Mouse (Mus musculus) adrenal gland (tissue): Measurements from ENCODE around the gene Grxcr1.

Source experiments
- intact Hi-C: fragments of 180-260 bp; cut with DNase I; formaldehyde crosslinking; loops from one replicate; pipeline ENCODE4 v1.15.1; 2025
- long read RNA-seq, 2 experiments: library from polyadenylated mRNA; unstranded; transcript quantifications; one replicate each; pipeline ENCODE4 v2.0.0; 2020; ENCODE audit warnings: borderline replicate concordance in 1 of 2; ENCODE audit not compliant: insufficient replicate concordance in 1 of 2

The Grxcr1 gene
- long read RNA-seq, experiment 1, result 0 reads
- long read RNA-seq, experiment 2, result 0 reads

DNA sequence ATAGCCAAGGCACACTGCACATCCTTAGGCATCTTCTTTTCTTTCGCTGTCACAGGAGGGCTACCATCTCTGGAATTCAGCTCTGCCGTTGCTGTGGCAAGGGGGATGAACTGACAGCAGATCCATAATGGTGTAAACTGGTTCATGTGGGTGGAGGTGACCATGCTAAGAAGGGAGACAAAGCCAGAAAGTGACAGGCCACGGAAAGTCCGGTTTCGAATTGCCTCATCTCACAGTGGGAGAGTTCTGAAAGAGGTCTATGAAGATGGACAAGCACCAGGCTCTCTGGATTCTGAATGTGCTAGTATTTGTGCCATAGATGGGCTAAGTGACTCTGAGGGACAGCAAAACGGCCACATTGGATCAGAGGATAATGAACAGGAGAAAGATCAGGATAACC lies at the start of gene Grxcr1:
Gene Grxcr1, plus strand, starts transcription at position 92 of the 400 bp plus-strand sequence.
- intact Hi-C loops, result no loop called here

DNA sequence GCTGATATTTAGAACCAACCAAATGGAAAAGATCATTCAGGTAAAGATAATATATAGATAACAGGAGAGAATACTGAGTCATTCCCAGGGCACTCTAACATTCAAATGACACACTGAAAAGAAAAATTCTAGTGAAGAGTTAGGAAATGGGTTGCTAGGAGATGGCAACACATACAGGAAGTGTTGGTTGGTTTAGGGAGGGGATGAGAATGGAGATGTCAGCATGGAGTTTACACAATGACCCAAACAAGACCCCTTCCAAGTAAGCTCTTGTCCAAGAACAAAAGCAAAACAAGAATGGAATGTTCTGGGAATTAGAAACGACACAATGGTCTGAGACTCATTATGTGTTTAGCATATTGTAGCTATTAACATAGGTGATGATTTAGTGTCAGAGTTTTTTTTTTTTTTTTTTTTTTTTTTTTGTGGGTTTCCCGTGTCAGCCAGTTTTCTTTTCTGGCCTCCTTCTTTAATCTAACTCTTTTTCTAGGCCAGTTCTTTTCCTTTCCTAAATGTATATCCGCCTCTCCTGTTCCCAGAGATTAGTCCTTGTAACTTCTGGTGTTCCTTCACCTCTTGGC lies 49.6 kb upstream of the Grxcr1 start:
- intact Hi-C loops, result no loop called here

DNA sequence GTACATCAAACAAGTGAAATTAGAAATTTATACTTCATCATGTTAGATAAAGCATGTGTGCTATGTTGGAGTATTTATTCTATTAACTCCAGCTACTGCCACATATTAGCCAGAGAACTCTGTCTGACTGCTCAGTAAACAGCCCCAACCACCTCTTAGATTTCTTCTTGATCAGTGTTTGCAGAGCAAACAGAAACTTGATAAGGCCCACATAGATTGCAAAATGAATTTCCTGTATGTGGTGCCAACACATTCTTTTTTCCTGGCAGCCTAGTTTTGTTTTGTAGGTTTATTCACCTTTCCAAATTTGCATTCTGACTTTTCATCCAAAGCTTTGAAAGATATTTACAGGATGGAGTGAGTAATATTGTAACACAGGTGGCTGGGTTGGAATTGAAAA lies 41.2 kb upstream of the Grxcr1 start:
- intact Hi-C loops, result no loop called here

DNA sequence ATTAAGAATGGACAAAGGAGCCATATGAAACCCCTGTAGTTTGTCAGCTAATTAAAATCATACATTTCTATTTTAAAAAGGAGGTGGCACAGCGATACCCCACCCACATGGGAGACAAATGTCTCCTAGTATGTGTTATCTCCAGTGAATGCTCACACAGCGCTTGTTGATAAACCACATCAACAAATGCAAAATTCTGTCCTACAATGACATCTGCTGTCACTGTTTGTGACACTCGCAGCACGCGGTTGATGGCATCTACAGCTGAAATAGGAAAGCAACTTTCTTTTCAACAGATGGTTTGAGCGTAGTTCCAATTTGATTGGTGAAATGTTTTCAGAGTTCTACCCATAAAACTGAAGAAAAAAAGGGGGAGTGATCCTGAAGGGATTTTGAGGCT lies 29.0 kb upstream of the Grxcr1 start:
- intact Hi-C loops, result no loop called here

DNA sequence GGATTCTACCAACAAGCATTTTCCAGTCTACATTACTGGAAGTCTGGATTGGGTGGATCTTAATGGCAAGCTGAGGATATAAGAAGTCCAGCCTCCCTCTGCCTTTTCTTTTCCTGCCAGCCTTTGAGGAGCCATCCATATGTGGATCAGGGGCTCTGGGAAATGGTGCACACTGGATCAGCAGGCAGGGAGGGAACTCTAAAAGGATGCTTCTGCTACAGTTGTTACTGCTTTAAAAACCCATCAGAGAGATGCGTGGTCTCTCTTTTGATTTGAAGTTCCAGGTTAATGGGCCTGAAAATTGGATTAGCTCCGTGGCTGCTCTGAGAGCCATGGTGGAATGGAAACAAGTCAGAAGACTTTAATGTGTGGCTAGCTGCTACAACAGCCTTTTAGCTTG lies 27.7 kb upstream of the Grxcr1 start:
- intact Hi-C loops, result no loop called here

DNA sequence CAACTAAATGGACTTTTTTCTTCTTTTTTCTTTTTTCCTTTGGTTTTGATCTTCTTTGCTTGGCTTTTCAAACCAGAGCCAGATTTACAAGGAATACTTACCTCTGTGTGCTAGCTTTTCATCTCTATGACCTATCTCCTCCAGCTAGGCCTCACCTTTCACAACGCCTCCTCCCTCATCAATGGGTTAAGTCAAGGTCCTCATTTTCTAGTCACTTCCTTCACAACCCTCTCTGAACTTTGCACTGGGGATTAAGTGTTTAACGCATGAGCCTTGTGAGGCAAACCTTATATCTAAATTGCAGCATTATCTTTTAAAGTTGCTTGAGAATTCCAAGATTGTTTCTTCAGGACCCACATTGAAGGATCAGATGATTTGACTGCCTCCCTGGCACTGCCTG lies 27.2 kb upstream of the Grxcr1 start:
- intact Hi-C loops, result no loop called here

DNA sequence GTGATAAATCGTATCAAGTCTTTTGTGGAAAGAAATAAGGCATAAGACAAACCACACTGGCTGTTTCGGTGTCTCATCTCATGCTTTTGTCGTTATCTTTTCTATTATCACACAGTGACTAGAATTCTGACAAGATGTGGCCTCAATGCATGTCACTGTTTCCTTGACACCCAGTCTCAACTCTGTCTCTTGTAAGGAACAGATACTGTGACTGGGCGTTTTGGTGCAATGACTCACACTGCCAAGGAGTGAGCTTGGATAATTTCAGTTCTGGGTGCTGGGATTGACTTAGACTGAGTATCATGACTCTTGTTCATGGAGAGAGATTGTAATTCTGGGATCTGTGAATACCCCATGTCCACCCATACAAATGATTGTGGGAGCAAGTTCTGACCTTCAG lies 24.6 kb upstream of the Grxcr1 start:
- intact Hi-C loops, result no loop called here

DNA sequence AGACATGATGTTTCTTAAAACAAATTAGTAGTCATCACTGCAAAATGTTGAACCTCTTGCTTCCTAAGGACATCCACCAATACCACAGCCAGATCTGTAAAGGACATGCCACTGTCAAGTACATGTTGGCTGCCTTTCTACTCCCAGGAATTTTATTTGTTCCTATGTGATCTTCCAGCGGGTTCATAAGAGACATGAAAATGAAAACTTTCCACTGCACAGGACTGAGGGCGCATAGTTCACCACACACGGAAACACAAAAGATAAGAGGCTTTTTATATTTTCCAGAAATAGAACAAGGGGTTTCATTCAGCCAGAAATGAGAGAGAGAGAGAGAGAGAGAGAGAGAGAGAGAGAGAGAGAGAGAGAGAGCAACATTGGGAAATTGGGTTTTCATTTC lies 20.1 kb upstream of the Grxcr1 start:
- intact Hi-C loops, result loop anchor here (10.0 kb wide), 2 partner anchors 167 to 477 kb away; partner anchors contain the start of gene Atp8a1

DNA sequence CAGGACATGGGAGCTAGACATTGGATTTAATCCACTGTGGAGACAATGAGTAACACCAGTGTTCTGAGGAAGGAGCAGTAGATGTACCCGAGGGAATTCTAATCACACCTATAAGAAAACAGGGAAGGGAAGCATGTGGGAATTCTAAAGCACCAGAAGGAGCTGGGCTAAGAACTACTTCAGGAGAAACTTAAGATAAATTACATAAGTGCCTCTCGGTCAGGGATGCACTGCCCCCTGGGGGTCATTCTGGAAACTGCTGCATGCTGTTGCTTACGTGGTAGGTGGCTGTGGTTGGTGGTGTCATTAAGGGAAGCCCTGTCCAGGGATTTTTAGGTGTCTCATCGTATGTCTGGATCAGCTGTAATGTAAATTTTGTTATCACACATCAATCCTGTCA lies 19.0 kb upstream of the Grxcr1 start:
- intact Hi-C loops, result loop anchor here (1.0 to 10.0 kb wide), 3 partner anchors 168 to 478 kb away; partner anchors contain the start of gene Atp8a1

DNA sequence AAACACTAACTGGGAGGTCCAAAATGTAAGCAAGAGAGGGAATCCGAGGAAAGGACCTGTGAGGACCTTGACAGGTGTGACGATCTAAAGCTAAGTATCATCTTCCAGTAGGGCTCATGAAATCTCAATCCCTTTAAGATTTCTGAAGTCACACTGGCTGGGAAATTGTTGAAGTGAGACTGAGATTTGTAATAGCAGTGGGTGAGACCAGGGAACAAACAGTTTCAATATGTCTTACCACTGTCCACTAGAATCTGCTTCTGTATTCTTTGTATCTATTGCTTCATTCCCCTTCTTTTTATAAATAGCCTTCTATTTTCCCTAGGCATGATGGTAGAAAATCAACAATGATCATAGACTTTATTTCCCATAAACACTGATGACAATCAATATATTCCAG lies 10.8 kb upstream of the Grxcr1 start:
- intact Hi-C loops, result no loop called here

DNA sequence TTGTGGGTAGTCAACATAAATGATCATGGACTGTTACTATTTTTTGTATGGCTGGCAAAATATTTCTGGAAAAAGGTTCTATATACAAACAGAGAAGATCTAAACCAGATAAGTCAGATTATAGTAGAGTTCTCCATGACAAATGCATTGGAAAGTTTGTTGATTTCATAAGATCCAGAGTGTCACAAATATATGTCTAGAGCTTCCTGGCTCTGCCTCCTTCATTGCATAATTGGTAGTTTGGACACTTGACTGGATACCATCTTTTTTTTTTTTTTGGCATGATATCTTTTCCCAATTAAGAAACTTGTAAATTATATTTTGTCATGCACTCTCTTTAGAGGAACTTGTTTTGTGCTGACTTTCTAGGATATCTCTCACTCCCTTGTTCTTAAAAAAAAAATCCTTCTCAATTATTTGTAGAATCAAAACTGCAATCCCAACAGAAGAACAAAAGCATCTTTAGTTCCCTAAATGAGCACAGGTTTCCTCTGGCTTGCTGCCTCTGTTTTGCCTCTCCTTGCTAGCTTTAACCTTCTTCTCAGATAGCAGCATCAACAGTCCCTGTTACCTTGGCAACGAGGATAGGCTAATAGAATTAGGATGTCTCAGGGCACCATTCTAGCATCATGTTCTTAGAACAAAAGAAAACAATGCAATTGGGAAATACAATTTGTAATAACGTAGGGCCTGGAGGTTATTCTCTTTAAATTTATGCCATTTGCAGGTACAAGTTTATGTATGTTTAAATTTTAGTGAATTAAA lies 4.8 kb upstream of the Grxcr1 start:
- intact Hi-C loops, result no loop called here

DNA sequence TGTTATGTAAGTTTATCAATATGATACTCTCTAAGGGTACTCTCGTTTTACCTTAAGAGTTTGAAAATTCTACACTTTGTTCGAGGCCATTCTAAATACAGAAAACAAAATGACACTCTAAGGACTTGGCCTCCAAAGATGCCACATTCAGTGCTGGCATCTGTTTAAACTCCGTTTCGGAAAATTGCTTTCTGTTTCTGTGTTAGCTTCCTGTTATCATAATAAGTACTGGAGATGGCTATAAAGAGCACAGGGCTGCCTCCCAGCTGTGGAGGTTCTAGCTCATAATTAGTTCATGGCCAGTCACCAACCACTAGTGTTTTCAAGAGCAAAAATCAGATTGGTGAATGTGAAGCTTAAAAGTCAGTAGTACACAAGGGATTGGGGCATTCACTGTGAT lies 4.2 kb upstream of the Grxcr1 start:
- intact Hi-C loops, result no loop called here

DNA sequence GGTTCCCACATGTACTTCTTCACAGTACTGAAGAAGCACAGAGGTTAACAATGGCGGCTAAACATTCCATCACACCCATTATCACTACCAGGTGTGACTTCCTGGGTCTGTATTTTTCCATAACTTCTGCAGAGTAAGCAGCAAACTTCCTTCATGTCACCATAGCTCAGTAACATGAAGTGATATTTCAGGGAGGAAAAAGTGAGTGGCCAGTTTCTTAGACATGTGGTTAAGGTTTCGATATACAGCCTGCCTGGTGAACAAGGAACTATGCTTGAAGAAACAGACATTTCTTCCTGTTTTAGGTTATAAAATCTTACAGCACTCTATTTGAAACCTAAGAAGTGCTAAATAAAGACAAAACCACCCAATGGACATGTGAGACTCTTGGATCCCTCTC lies 1.7 kb downstream of the Grxcr1 start:
- intact Hi-C loops, result no loop called here

DNA sequence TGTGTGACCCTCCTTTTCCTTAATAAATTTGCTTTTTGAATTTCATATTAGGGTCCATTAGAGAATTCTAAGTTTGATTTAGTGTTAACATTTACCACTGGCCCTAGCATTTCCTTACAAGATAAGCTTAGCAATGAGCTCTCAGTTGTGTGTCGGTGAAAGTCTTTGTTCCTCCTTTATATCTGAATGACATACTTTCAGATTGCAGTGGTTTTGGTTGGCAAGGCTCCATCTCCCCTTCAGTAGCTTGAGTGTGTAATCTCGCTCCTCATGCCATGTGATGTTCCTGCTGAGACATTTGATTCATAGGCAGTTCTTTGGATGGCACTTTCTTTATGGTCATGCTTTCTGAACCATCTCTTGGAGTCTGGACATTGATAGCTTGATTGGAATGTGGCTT lies 7.4 kb downstream of the Grxcr1 start:
- intact Hi-C loops, result no loop called here

DNA sequence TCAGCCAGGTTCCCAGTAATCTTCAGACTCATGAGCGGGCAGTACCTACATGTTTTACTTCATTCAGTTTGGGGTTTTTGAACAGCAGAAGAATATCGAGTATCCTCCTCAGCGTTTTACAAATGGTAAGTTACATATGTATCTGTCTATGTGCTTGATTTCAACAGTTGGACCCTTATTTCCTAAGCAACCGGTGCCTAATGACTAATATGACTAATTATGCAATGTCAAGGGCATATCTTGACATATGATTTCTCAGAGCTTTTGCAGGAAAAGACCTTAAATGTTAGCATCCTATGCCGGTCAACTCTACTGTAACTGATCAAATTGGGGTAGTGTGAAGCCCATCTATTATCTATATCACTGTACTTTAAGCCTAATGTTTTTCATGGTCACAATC lies 11.7 kb downstream of the Grxcr1 start:
- intact Hi-C loops, result no loop called here

DNA sequence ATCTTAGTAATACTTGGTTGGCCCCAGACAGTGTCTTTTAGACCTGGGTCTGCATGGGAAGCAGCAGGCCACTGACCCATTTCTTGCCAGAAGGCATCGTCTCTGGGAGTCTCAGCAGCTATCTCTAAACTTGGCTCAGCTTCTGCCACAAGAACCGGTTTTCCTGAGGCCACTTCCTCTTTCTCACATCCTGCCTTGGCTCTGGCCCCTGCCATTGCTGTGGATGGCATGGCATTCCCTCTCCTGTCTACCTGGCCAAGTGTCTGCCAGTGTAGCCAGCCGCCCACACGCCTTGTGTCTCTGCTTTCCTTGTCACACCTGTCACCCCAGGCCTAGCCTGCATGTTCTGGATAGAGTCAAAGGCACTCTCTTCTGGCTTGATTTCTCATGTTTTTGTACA lies 17.1 kb downstream of the Grxcr1 start:
- intact Hi-C loops, result no loop called here

DNA sequence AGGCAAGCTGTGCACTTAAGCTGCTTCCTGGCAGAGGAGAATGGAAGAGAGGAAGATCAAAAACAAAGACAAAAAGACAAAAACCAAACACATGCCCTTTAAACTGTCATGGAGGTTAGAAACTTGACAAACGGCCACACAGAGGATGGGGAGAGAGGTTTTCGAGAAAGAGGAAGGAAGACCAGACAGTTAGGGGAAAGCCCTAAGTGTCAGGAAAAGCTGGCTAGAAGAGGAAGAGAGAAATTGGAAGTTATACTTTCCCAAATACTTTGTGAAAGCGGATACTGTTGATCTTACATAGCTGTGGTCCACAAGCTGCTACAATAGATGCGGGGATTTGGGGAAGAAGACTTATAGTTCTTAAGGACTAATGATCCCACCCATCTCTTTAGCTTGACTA lies 17.9 kb downstream of the Grxcr1 start:
- intact Hi-C loops, result no loop called here

DNA sequence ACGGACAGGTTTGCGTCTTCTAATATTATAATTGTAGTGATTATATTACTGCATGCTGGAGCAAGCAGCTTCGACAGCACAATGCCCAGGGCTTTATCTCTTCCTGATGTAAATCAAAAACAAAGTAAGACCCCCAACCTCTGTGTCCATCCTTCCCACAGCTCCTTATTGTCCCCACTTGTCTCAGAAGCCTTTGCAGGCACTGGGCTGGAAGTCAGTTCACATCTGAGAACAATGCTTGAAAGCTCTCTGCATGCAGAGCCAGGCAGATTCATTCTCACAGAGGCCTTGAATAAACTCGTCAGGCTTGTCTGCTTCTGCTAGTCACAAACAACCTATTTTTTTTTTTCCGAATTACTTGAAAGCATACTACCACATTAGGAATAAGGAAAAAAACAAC lies 19.5 kb downstream of the Grxcr1 start:
- intact Hi-C loops, result no loop called here

DNA sequence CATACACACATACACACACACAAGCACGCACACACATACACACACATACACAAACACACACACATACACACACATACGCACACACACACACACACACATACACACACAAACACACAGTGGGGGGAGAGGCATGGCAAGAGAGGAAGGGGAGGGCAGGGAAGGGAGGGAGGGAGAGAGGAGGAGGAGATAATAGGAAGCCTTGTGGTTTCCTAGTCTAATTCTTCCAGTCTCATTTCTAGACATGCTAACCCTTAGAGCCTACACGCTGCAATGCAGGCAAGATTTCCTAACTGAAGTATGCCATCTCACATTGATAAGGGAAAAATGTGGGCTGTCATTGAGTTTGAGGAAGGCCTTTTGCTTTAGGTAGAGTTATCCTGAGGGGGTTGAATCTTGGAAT lies 25.9 kb downstream of the Grxcr1 start:
- intact Hi-C loops, result no loop called here

DNA sequence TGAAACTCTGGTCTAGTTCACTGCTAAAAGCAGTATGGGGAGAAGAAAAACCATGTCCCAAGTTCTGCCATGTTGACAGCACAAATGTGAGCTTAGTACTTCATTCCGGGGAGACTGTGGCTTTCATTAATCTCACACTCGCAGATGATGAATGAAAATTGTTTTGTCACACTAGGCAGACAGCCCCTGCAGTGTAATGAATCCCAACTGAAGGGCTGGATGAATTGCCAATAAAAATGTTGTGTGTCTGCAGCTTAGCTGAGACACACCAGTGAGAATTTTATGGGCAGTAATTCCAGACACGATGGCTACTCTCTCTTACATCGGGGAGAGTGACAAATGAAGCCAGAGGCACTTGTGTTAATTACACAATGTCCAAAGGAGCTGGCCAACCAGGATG lies 37.1 kb downstream of the Grxcr1 start:
- intact Hi-C loops, result no loop called here

DNA sequence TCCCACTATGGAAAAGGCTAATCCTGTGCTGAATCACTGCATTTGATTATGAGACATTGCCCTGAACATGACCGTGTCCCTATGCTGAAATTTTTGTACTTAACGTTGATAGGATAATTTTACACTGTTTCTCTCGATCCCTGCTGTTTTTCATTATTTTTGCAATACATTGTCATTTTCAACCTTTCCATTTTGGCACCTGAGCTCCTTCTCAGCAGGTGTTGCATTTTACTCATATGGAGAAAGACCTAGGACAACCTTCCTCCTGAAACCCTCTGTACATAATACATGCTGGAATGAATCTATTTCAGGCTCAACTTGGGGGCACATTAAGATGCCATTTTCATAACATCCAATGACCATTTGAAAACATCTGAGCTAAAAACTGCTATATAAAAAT lies 38.7 kb downstream of the Grxcr1 start:
- intact Hi-C loops, result no loop called here

DNA sequence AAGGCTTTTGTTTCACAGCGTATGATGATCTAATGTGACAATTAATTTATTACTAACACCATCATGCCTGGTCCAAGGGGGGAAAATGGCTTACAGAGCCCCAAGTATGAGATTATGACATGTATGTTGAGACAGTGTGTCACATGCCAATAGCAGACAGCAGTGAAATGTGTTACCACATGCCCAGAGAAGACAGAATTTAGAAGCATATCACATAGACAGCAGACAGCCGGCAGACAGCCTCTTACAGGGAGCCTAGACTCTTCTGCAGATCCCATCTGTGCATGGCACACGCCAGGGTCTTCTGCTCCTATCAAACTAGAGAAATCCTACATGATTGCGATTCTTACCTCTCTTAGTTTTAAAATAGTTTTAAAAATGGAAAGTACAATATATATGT lies 40.2 kb downstream of the Grxcr1 start:
- intact Hi-C loops, result no loop called here

DNA sequence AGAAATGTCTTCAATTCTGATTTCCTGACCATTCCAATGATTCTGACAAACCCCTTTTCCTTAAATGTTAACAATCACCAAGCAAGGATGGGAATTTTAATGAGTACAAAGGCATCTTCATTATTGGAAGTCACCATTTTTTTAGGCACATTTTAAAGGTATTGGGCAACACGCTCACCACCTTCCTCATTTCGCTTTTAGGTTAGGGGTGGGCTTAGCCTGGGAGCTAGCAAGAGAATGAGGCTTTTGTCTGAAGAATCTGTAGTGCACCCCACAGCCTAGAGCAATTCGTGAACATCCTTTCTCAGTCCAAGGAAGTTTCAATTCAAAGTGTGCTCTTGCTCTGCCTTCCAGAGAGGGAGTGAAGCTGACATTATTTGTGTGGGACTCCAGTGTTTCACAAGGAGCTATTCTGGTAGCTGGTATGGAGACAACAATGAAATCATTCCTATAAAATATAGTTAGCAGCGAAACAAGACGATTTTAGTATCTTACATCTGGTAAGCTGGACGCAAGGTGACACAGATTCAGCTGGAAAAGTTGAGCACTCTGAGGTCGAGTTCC lies 55.0 kb downstream of the Grxcr1 start:
- intact Hi-C loops, result no loop called here
